Mouse (Mus musculus): Measurements from ENCODE around the gene Faap20.
A peak's percentile ranks its signal among the peaks of the same experiment; 100 is the strongest.

Gene Faap20

GRCm38 (mm10) chr4:155250361-155251117, 937 bp downstream of the Faap20 start:
- DNase-seq = no peak

GRCm38 (mm10) chr4:155251147-155251546, 1.5 kb downstream of the Faap20 start:
- no peak for DNase-seq

GRCm38 (mm10) chr4:155252253-155252652, 2.7 kb downstream of the Faap20 start:
- no peak for DNase-seq

- DNase-seq = no peak
These were observed 15.1 kb downstream of the Faap20 start for GRCm38 (mm10) chr4:155264521-155265321.

- DNase-seq = no peak
These were observed 17.5 kb downstream of the Faap20 start for GRCm38 (mm10) chr4:155267047-155267543.

- peak; percentile 56 for DNase-seq
These were observed 18.1 kb downstream of the Faap20 start for GRCm38 (mm10) chr4:155267639-155268175.

- DNase-seq = peak; percentile 77
These were observed 18.8 kb downstream of the Faap20 start for GRCm38 (mm10) chr4:155268382-155268781.

GRCm38 (mm10) chr4:155274451-155274850, 24.8 kb downstream of the Faap20 start:
- DNase-seq = no peak

GRCm38 (mm10) chr4:155274851-155275250, 25.2 kb downstream of the Faap20 start:
- DNase-seq = no peak

- DNase-seq = no peak
These were observed 28.4 kb downstream of the Faap20 start for GRCm38 (mm10) chr4:155277963-155278362.

- no peak for DNase-seq
These were observed 29.5 kb downstream of the Faap20 start for GRCm38 (mm10) chr4:155279054-155279453.

GRCm38 (mm10) chr4:155279926-155280767, 30.5 kb downstream of the Faap20 start:
- DNase-seq = no peak

- no peak for DNase-seq
These were observed 31.1 kb downstream of the Faap20 start for GRCm38 (mm10) chr4:155280768-155281121.

GRCm38 (mm10) chr4:155281227-155281626, 31.6 kb downstream of the Faap20 start:
- DNase-seq = no peak

GRCm38 (mm10) chr4:155281652-155282051, 32.0 kb downstream of the Faap20 start:
- DNase-seq = no peak

GRCm38 (mm10) chr4:155282231-155282630, 32.6 kb downstream of the Faap20 start:
- no peak for DNase-seq

GRCm38 (mm10) chr4:155283001-155283503, 33.5 kb downstream of the Faap20 start:
- DNase-seq = no peak

GRCm38 (mm10) chr4:155283585-155283984, 34.0 kb downstream of the Faap20 start:
- no peak for DNase-seq

- DNase-seq = no peak
These were observed 35.1 kb downstream of the Faap20 start for GRCm38 (mm10) chr4:155284521-155285379.

- no peak for DNase-seq
These were observed 36.5 kb downstream of the Faap20 start for GRCm38 (mm10) chr4:155286090-155286489.

GRCm38 (mm10) chr4:155287713-155288112, 38.1 kb downstream of the Faap20 start:
- DNase-seq = no peak
